Mouse (Mus musculus): ENCODE measurements at regions not wholly inside any gene's neighbourhood (a gene's known extent, or its start where the extent isn't known, plus 50 kb on each side); places are given as distances from the start of the nearest gene placed in this dataset.

- no peak for DNase-seq (ENCODE audit: extremely low read depth, insufficient read length, low spot score)
Measured at GRCm38 (mm10) chr6:31184554-31184953, 214.0 kb upstream of the Mkln1 start.

DNA sequence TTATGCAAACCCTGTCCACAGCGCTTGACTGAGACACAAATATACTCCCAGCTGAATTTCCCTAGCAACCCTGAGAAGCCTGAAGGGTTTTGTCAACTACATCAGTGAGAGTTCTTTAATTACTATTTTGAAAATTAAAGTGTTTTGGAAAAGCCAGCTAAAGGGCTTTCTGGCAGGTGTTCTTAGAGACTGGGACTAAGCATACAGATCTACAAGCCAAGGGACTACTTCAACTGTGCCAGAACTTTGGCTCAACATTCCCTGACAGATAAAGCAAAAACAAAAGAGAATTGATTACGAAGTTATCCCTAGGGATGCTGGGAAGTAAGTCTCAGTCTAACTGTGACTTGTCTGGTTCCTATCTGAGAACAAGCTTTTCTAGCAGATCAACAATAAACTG is 213.4 kb upstream of the Mkln1 start:
- DNase-seq (ENCODE audit: extremely low read depth, insufficient read length, low spot score): no peak

DNA sequence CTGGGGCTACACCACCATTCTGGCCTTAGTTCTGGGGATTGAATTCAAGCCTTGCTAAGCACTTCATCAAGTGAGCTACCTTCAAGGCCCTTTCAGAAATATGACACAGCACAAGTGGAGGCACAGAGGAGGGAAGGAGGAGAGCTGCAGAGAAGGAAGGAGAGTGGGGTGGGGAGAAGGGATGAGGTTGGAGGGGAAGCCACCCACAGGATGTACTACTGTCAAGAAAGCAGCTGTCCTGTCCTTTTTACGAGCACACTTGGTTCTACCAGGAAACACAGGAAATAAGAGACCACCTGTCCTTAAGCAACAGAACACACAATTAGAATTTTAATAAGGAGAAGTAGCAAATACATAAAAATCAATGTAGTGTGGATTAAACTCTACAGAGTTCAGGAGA is 210.5 kb upstream of the Mkln1 start:
- DNase-seq (ENCODE audit: extremely low read depth, insufficient read length, low spot score): no peak

- DNase-seq (ENCODE audit: extremely low read depth, insufficient read length, low spot score): no peak
Measured at GRCm38 (mm10) chr6:31189060-31189459, 209.5 kb upstream of the Mkln1 start.

DNA sequence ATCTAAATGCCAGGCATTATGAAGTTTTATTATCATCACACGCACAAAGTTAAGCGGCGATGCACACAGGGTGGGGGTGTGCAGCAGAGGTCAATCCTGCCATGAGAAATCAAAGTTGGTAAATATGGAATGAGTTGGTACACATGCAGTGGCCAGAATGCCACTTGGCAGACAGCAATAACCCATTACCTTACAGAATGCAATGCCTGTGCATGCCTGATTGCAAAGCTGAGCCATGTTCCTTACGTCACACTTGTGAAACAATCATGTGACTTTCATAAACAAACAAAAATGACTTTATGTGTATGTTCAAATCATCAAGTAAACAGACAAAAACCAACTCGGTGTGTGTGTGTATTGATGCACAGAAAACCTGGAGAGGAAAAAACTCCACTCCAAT is 208.5 kb upstream of the Mkln1 start:
- DNase-seq (ENCODE audit: extremely low read depth, insufficient read length, low spot score): no peak

- no peak for DNase-seq (ENCODE audit: extremely low read depth, insufficient read length, low spot score)
Measured at GRCm38 (mm10) chr6:31190628-31191373, 207.7 kb upstream of the Mkln1 start.

DNA sequence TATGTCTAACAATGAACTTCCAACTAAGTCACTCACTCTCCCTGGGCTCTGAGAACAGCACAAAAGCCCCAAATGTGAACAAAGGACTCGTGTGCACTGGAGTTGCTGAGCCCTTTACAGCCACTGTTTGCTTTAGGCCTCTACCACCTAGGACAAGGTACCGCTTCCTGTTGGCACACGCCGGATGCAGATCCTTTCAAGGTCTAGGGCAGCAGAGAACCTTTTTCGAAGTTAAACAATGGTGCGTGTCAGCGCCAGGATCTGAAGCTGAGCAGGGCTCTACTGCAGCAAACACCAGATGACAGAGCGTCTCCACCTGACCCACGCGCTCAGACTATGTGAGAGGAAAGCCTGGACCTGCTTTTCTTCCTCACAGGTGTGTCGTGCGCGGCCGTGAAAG is 207.0 kb upstream of the Mkln1 start:
- DNase-seq (ENCODE audit: extremely low read depth, insufficient read length, low spot score): no peak

- DNase-seq (ENCODE audit: extremely low read depth, insufficient read length, low spot score): no peak
Measured at GRCm38 (mm10) chr6:31192197-31192596, 206.3 kb upstream of the Mkln1 start.

- no peak for DNase-seq (ENCODE audit: extremely low read depth, insufficient read length, low spot score)
Measured at GRCm38 (mm10) chr6:31193202-31193601, 205.3 kb upstream of the Mkln1 start.

DNA sequence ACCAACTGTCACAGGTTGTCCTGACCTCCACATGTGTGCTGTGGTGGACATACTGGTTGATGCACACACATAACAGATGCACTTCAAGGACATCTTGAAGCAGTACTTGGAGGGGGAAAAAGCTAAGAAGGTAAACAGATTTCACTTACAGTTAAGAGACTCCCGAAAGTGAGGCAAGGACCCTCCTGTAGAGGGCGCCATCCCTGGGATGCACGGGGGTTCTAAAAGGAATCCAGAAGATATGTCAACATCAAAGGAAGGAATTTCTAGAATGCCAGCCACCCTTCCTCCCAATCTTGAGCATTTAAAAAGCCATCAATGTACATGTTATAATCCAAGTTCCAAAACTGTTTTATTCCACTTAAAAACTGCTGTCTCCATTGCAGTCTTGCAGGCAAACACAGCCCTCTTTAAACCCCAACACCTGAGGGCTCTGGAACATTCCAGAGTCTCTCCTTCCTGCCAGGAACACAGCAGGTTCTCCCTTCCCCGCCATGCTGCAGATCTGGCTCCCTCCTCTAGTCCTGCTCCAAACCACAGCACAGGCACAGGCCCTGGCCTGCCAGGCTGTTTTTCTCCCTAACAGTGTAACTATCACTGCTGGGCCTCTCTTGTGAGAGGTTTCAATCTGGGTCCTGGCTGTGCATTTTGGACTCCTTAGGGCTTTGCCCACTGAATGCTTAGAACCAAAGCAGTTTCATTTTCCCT is 200.8 kb upstream of the Mkln1 start:
- no peak for DNase-seq (ENCODE audit: extremely low read depth, insufficient read length, low spot score)

DNA sequence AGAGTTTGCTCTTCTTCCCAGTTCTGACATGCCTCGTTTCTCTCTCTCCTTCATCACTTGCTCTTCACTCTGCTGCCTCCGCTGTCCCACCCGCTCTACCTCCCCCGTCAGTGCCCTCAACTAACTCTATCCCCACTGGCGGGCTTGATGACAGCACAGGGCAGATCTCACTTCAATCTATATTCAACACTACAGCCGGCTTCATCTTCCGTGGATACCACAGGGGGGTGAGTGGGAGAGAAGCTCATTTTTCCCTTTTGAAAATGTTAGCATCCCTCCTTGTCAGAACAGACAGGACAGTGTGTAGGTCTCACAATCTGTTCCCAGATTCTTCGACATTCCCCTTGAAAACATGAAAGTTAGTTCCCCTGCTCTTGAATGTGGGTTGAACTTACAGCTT is 200.2 kb upstream of the Mkln1 start:
- no peak for DNase-seq (ENCODE audit: extremely low read depth, insufficient read length, low spot score)

GRCm38 (mm10) chr6:31200705-31201104 is 197.8 kb upstream of the Mkln1 start:
- DNase-seq (ENCODE audit: extremely low read depth, insufficient read length, low spot score): no peak

DNA sequence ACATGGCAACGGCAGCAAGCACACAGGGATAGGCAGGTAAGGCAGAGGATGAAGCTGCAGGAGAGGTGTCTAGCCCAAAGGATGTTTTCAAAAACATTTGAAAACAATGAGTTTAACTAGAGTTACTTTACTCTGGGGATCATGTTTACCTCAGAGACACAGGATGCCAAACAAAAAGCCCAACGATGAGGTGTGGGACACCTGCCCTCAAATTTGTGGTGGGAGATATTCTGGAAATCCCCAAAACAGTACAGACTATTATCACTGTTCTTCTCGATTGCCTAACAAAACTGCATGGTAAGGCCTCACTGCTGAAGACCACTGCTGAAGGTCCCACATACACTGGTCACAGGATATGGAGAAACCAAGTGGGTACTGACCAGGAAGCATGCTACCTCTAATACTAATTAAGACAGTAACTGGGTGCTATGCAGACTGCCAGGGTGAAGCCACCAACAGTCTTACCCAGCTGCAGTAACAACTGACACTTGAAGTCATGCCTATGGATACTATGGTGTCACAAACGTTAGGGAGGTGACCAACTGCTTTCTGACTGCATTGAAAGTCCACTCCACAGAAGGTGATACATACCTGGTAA is 197.1 kb upstream of the Mkln1 start:
- no peak for DNase-seq (ENCODE audit: extremely low read depth, insufficient read length, low spot score)

DNA sequence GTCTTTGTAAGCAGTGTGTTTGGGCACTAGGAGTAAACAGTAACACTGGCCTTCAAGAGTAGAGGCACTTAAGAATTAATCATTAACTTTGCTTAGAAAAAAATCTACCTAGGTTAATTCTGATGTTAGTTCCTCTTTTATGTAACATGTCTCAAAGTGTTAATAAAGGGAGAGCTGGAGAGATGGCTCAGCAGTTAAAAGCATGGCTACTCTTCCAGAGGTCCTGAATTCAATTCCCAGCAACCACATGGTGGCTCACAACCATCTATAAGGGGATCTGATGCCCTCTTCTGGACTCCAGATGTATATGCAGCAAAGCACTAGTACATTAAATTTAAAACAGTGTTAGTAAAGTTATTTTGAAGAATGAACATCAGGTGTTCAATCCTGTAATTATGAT is 195.9 kb upstream of the Mkln1 start:
- DNase-seq (ENCODE audit: extremely low read depth, insufficient read length, low spot score): no peak

DNA sequence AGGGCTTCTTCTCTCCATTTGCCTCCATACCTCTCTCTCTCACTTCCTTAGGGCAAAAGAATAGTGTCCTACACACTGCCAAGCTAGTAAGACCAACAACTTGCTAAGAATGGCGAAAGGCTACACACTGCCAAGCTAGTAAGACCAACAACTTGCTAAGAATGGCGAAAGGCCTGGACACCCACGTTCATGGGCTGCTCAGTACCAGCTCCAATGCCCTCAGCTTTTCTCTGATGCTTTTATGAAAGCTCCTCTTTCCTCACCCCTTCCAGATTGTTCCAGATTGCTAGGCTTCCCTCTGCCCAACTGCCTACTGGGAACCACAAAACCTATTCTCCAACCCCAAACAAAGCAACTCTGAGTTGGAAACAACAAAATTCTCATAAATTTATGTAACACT is 194.1 kb upstream of the Mkln1 start:
- DNase-seq (ENCODE audit: extremely low read depth, insufficient read length, low spot score): no peak

DNA sequence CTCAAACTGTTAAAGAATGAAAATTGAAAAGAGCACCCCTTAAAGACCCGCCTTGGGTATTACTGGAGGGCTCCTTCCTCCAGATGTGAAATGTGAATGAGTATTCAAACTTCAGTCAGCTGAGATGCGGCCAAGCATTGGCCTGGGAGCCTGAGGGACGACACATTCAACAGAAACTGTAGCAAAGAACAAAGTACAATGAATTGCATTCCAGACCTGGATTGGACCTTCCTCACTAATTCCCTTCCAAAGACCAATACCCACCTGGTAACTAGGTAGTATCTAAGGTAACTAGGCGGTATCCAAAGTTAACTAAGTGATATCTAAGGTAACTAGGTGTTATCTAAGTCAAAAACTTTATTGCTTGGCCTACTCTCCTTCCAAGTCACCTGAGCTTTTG is 193.7 kb upstream of the Mkln1 start:
- no peak for DNase-seq (ENCODE audit: extremely low read depth, insufficient read length, low spot score)

DNA sequence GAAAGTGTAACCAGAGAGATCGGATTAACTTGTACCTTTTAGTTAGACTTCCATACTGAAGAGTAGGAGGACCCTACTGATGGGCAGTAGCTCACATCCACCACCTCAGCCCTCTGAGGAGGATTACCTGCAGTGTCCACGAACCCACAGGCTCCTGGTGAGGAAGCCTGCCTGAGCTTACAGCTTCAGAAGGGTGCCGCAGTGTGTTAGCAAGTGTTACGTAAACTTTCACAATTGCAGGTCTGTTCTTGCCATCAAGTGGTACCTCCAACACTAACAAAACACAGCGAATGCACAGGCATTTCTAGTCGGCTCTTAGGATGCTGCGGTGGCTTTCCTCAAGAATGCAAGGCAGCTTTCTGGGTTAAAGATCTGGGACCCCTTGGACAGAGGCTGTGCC is 192.4 kb upstream of the Mkln1 start:
- DNase-seq (ENCODE audit: extremely low read depth, insufficient read length, low spot score): no peak

GRCm38 (mm10) chr6:31207231-31207630 is 191.3 kb upstream of the Mkln1 start:
- no peak for DNase-seq (ENCODE audit: extremely low read depth, insufficient read length, low spot score)

GRCm38 (mm10) chr6:31208224-31208623 is 190.3 kb upstream of the Mkln1 start:
- DNase-seq (ENCODE audit: extremely low read depth, insufficient read length, low spot score): no peak

DNA sequence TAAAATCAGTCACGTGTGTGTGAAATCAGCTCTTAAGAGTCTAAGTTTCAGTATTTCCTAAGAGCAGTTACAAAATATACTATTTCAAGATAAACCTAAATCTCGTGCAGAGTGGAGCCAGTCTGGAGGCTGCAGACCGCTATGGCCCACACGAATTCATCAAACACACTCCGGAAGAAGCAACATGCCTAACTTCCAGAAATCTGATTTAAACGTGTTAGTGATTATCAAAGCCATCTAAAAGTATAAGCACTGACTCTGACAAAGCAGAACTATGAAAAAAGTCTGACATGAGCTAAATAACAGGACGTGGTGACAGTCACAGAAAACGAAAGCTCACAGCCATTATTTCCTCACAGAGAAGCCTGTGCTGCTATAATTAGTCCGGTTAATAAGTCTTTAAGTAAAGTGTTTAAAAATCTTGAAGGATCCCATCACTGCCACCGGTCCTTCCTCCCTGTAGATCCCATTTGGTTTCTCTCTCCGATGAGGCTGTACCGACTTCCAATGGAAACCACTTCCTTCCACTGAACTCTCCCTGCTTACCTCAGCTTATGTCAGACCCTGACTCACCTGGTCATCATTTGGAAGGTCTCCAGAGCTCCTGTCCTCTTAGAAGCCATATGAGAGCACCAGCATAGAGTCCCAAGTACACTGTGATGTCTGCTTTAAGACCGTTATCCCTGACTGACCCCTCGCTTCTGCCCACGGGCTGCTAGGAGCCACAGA is 189.0 kb upstream of the Mkln1 start:
- no peak for DNase-seq (ENCODE audit: extremely low read depth, insufficient read length, low spot score)

DNA sequence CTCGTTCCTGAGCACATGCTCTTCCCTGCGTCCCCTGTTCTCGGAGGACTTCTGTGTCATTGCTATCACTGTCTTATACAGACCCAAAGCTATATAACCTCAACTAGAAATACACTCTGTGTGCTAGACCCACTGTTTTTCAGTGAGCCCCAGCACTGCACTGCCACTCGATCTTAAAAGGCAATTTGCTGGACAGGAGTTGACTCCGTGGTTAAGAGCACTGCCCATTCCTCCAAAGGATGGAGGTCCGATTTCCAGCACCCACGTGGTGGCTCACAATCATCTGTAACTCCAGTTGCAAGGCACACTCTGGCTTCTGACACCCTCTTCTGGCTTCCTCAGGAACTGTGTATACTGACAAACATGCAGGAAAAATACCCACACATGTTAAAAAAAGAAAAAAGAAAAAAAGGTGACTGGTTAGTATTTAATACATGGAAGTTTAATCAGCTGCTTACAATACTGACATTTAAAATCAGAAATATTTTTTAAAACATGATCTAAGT is 188.3 kb upstream of the Mkln1 start:
- no peak for DNase-seq (ENCODE audit: extremely low read depth, insufficient read length, low spot score)

Measured in 3134 (cell line).